Mouse (Mus musculus): ENCODE results near the gene Ascc3.

DNA sequence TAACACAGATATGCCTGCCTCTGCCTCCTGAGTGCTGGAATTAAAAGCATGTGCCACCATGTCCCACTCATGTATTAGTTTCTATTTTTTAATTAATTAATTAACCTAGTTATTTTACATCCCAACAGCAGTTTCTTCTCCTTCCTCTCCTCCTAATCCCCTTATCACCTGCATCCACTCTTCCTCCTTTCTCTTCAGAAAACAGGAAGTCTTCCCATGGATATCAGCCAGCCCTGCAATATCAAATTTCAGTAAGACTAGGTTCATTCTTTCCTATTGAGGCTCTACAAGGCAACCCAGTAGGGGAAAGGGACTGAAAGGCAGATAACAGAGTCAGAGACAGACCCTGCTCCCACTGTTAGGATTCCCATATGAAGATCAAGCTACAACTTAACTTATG is 234.4 kb downstream of the Ascc3 start:
- TF ChIP-seq CTCF (conservative IDR thresholded peaks at IDR 0.05; ENCODE audit: low read length) (no peak), POU5F1 (IDR thresholded peaks at IDR 0.05; ENCODE audit: borderline replicate concordance, low read length) (no peak), NANOG (IDR thresholded peaks at IDR 0.05; ENCODE audit: borderline replicate concordance, low read length) (no peak)
